Mouse (Mus musculus) right cerebral cortex, postnatal 10 days (tissue): Measurements from ENCODE around the gene Tdp1.
A peak's percentile ranks its signal among the peaks of the same experiment; 100 is the strongest.

ENCODE experiments used
- DNase-seq, 2 experiments: peaks; one replicate each; pipeline ENCODE4 v3.0.0; 2021; ENCODE audit warnings: low spot score in 2 of 2

Gene Tdp1

GRCm38 (mm10) chr12:99898248-99898870 is 14.0 kb downstream of the Tdp1 start:
- no peak for DNase-seq

DNA sequence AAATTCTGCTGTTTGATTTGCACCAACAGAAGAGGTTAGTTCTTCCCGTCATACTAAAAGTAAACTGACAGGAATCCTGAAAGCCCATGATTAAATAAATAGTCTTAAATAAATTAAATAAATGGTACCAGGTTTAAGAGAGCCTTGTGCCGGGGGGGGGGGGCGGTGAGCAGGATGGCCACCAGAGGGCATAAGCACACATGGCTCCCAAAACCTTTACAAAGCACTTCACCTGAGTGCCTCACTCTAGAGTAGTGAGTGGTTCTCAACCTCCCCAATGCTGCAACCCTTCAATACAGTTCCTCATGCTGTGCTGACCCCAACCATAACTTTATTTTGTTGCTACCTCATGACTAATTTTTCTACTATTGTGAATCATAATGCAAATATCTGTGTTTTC is 15.7 kb downstream of the Tdp1 start:
- no peak for DNase-seq

DNA sequence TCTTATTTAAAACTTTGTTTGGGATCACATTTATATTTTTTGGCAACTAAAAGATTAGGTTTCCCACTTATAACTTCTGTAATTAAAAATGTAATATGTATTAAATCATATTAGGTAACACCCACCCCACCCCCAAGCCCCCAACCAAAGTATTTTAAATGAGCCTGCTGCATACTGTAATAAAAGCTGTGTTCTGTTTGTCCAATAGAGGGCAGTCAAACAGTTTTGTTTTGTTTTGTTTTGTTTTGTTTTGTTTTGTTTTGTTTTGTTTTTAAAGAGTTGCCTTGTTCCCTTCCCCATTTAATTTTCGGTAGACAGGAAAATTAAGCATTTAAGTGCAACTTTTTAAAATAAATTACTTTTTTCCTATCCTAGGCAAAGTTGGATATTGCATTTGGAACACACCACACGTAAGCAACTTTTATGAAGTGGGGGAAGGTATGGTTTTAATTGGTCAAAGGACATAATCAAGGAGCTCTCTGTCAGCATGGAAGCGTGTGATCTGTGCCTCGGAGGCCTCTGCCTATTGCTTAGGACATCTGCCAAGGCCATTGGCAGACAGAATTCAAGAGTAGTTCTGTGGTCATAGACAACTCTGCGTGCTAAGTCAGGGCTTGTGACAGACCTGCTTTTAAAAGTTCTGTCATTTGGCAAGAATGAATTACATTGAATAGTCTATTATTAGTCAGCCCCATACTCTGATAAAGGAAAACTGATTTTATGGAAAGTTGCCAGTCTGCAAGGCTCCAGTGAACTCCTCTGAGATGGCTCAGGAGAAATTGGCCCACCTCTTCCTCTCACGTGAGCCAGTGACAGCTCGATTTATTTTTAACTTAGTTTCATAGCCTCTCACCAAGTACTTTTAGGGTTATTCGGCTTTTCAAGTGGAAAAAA is 17.9 kb downstream of the Tdp1 start:
- DNase-seq = no peak

DNA sequence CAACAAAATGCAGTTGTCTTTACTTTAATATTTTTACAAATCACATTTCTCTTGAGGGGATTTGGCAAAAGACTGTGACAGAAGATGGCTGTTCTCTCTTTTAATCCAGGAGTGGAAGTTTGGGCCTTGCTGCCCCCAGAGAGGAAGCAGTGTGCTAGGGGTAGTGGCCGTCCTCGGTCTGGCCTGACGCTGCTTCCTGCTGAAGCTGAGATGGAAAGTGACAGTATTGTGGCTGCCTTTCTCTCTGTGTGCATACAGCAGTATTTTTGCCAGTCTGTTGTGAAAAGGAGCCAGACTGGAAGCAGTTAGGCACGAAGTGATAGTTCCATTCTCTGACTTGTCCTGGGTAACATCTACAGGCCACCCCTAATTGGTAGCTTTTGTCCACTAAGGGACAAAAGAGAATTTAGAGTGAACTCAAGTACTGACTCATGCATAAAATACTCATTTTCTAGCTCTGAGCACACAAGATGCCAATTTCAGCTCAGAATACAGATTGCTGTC is 18.6 kb downstream of the Tdp1 start:
- no peak for DNase-seq

- DNase-seq = no peak
Measured at GRCm38 (mm10) chr12:99904537-99904936, 20.2 kb downstream of the Tdp1 start.

GRCm38 (mm10) chr12:99911466-99911865 is 27.1 kb downstream of the Tdp1 start:
- DNase-seq = no peak

DNA sequence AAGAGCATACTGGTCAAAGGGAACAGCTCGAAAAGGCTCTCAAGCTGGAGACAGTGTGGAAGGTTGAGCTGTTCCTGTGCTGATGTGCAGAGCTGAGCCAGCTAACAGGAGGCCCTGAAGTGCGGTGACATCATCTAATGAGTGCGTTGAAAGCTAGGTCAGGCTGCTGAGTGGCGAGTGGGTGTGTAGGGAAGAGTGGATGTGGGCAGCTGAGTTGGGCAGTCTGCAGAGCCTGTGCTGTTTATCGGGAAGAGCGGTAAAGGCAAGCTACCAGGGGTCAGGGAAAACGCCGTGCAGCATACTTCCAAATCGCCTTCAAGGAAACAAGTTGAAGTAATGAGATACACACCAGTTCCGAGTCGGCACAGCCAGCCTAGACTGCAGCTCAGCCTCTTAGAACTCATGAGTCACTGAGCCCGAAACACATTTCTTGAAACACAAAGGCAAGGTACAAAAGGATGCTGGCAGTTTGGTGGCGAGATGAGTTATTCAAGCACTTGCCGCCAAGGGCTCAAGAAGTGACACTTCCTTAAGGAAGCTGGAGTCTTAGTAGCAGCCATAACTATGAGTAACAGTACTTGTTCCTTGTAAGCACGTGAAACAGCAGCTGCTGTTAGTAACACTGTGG is 33.6 kb downstream of the Tdp1 start:
- no peak for DNase-seq

DNA sequence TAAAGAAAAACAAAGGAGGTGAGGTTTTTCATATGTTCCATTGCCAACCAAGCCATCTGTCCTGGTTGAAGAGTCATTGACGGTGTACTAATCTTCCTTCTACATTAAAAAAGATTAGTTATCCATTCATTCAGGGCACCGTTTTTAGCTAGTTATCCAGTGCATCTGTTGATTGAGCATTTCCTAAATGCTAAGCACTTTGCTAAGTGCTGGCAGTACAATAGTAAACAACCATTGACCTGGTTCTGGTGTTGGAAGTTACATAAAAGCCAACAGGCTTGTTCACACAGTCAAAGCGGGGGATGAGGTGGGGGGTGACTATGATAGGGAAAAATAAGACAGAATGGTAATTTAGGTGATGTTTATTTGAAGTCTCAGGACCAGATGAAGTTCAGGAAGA is 35.3 kb downstream of the Tdp1 start:
- no peak for DNase-seq

GRCm38 (mm10) chr12:99921045-99921444 is 36.7 kb downstream of the Tdp1 start:
- no peak for DNase-seq

DNA sequence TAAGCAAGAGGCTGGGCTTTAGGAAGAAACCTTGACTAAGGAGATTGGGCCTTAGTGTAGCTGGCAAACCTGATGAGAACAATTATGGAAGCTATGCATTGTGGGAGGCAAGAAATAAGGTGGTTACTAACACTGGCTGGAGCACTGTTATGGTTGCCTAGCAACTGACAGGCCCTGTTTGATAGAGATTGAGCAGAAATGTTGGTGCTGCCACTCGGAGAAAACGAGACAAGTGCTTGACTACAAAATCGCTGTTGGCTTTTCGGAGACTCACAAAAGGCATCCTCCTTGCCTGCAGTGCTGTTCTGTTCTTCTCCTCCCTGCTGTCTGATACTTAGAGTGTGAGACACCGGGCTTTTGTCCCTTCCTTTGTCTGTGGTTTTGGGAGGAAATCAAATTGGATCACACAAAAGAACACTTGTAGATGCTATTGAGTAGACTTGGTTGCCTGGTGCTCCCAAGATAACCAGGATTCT is 38.9 kb downstream of the Tdp1 start:
- peak in 1 of 2 experiments; percentile 62 for DNase-seq

GRCm38 (mm10) chr12:99923703-99924102 is 39.4 kb downstream of the Tdp1 start:
- DNase-seq = no peak

DNA sequence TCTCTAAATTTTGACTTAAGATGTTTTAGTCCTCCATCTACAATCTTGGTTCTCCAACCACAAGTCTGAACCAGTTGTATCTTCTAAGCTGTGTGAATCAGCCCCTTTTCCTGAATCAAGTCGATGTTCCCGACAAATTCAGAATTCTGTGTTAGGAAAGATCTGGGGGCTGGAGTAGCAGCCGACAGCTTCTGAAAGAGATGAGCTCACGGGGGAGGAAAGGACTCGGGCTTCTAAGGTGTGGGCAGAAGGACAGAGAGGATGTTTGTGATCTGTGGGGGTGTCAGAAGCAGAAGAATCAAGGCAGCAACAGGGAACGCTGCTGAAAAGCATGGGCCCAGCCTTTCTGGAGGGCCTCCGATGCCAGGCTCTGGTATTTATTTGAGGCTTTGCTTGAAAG is 44.0 kb downstream of the Tdp1 start:
- DNase-seq = no peak

GRCm38 (mm10) chr12:99929160-99929559 is 44.8 kb downstream of the Tdp1 start:
- no peak for DNase-seq

GRCm38 (mm10) chr12:99932245-99932644 is 47.9 kb downstream of the Tdp1 start:
- no peak for DNase-seq

GRCm38 (mm10) chr12:99933630-99934029 is 49.3 kb downstream of the Tdp1 start:
- DNase-seq = no peak

- no peak for DNase-seq
Measured at GRCm38 (mm10) chr12:99935403-99935802, 51.1 kb downstream of the Tdp1 start.

DNA sequence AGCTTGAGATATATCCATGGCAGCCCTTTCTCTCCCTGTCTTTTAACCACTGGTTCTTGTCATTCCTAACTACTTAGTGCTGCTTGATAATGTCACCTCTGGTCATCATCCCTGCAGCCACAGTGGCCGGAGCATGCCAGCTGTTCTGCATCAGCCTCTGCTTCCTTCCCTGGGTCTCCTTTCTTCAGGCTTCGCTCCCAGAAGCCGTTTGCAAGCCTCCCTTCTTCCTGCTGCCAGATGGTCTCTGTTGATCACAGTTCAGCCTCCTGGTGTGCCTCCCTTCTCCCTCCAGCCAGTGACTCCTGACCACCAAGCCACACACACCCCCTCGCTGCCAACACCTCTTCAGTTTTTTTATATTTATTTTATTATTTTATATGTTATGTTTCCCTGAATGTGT is 54.2 kb downstream of the Tdp1 start:
- DNase-seq = no peak

GRCm38 (mm10) chr12:99939179-99939578 is 54.9 kb downstream of the Tdp1 start:
- no peak for DNase-seq

- no peak for DNase-seq
Measured at GRCm38 (mm10) chr12:99940704-99941103, 56.4 kb downstream of the Tdp1 start.

DNA sequence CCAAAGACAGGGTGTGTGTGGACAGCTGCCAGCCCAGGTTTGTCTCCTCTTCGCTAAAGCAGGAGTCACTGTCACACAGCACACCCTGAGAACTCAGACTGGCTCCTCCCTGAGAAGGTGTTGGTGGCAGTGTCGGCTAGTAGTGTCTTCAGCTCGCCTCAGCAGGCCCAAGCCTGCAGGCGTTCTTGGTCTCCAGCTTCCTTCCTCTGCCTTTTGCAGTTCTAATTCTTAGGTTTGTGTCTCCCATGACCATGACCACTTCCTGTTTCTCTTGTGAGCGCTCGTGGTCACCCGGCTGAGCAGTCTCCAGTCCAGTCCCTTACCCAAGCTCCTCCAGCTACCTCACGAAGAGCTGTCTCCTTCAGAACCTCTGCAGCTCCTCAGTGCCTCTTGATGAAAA is 58.1 kb downstream of the Tdp1 start:
- no peak for DNase-seq

GRCm38 (mm10) chr12:99952928-99953327 is 68.6 kb downstream of the Tdp1 start:
- DNase-seq = peak; percentile 65 to 77

DNA sequence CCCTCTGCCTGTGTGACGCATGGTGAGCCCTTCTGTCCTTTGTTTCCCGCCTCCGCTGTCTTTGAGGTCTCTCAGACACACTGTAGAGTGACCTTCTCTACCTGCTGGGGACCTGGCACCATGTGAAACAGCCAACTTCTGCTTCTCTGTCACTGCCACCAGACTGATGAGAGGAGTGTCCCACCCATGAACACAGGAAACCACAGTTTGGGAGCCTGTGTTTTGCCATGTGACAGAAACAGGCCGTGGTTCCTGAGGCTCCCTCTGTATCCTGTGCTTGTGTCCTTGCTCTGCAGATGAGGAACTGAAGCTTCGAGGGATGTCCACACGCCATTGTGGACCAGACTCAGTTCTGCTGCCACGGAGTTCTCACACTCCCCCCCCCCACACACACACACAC is 72.1 kb downstream of the Tdp1 start:
- peak in 1 of 2 experiments; percentile 31 for DNase-seq
